Mouse (Mus musculus): ENCODE results near the gene Tmem54. TPM values are rescaled to one million over a fixed set of nuclear protein-coding genes. Genes with fewer than 3 reads are reported as not detected.

Tmem54 gene
- total and polyA plus RNA-seq, 3 experiments: not detected

DNA sequence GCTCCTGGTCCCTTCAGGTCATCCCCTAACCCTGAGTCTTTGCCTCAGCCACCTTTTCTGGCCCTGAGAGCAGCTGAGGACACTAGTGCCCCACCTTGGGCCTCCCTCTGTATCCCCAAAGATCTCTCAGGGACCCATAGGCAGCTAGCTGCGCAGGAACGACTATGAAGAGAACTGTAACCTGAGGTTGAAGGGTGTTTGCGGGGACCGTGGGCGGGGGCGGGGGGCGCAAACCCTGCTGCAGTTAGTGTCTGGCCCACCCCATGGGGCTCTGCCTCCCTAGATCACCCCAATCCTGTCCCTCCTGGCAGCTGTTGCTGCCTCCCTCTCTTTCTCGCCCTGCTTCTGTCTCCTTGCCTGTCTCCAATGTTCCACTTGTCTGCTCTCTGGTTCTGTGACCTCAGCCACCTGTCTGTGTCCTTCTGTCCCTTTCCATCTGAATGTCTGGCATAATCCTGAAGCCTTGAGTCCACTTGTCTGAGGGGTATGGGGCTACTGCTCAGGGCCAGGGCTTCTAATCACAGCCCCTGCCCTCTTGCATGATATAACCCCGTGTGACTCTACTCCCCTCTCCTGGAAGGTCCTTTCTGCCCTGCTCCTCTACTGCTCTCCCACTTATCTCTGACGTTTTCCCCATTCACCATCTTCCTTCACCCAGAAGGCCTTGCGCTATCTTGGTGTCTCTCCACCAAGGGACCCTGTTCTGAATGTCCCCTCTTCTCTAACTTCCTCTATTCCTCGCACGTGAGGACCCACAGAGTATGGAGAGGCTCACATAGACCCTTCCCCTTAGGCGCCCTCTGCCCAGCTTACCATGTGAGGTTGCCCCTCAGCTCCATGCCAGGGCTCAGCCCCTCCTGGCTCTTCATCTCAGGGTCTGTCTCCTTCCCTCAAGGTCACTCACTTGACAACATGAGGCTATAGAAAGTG, 32.3 kb downstream of the Tmem54 start:
- Histone ChIP-seq H3K27me3 (ENCODE audit: insufficient read depth, low read length) (peaks cover 34% of the 10 kb centered on the region), H3K4me3 (ENCODE audit: low read depth, low read length) (peak overlapping the region; percentile 76), H3K9me3 (replicated peaks) (no peaks in the 10 kb centered on the region), H3K36me3 (replicated peaks) (peaks cover 21% of the 10 kb centered on the region), H3K4me1 (ENCODE audit: insufficient read depth, low read depth, low read length) (peaks cover 82% of the 10 kb centered on the region)
- ATAC-seq (ENCODE audit: extremely low read depth, insufficient number of reproducible peaks, low FRiP score, poor library complexity, severe bottlenecking): no peak
- DNase-seq (ENCODE audit: low spot score): no peak
- TF ChIP-seq GATA1 (IDR thresholded peaks at IDR 0.05; ENCODE audit: borderline replicate concordance, low read length) (no peak), POLR2AphosphoS5 (IDR thresholded peaks at IDR 0.05; ENCODE audit: insufficient replicate concordance, low read depth, low read length) (no peak), GATA2 (IDR thresholded peaks at IDR 0.05; ENCODE audit: borderline replicate concordance, low read depth, low read length) (no peak), CTCF (IDR thresholded peaks at IDR 0.05; ENCODE audit: low read depth, low read length) (no peak), TAL1 (conservative IDR thresholded peaks at IDR 0.05; ENCODE audit: low read depth, low read length) (no peak)

DNA sequence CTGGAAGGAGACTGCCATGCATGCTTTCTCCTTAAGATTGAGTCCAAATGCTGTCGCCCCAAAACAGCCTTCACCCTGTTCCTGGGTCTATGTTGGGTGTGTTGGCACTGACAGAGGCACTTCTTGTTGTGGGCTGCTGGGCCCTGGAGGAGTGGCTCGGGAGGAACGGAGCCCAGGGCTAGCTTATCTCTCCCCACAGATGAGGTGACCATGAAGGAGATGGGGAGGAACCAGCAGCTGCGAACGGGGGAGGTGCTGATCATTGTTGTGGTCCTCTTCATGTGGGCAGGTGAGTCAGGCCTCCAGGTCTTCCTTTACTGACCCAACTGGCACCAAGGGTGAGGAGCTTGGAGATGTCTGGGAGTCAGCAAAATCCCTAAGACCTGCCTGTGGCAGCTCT, 34.3 kb downstream of the Tmem54 start:
- no peak for TF ChIP-seq POLR2AphosphoS5 (IDR thresholded peaks at IDR 0.05; ENCODE audit: insufficient replicate concordance, low read depth, low read length)
- TF ChIP-seq TAL1 (conservative IDR thresholded peaks at IDR 0.05; ENCODE audit: low read depth, low read length): peak; percentile 85
- peak overlapping the region; percentile 54; the same call in 1 of the 2 replicates for H3K4me3 ChIP-seq (ENCODE audit: low read depth, low read length)
- DNase-seq (ENCODE audit: low spot score) (peak; percentile 67), ATAC-seq (ENCODE audit: extremely low read depth, insufficient number of reproducible peaks, low FRiP score, poor library complexity, severe bottlenecking) (peak; percentile 69)
- no peaks in the 10 kb centered on the region for H3K9me3 ChIP-seq (replicated peaks)
- peaks cover 39% of the 10 kb centered on the region for H3K36me3 ChIP-seq (replicated peaks)
- peaks cover 23% of the 10 kb centered on the region for H3K27me3 ChIP-seq (ENCODE audit: insufficient read depth, low read length)
- H3K4me1 ChIP-seq (ENCODE audit: insufficient read depth, low read depth, low read length): peaks cover 97% of the 10 kb centered on the region

DNA sequence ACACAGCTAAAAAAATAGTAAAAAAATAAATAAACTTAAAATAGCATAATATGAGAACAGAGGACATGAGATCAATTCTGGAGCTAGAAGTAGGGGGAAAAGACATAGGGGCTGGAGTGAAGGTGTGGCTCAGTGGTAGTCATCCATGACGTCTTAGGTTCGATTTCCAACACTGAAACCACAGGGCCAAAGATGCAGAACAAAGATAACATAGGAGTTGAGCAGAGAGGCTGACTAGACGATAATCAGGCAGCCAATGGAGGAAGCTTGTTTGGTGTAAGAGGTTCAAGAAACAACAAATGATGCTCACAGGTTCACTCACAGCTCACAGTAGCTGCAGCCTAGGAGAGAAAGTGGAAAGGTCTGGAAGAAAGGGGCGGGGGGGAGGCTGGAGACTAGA, 35.5 kb downstream of the Tmem54 start:
- TF ChIP-seq CTCF (IDR thresholded peaks at IDR 0.05; ENCODE audit: low read depth, low read length): no peak
- peak; percentile 85 for TF ChIP-seq TAL1 (conservative IDR thresholded peaks at IDR 0.05; ENCODE audit: low read depth, low read length)
- peak; percentile 56; the same call in 1 of the 2 replicates for TF ChIP-seq GATA2 (IDR thresholded peaks at IDR 0.05; ENCODE audit: borderline replicate concordance, low read depth, low read length)
- no peak for TF ChIP-seq POLR2AphosphoS5 (IDR thresholded peaks at IDR 0.05; ENCODE audit: insufficient replicate concordance, low read depth, low read length)
- TF ChIP-seq GATA1 (IDR thresholded peaks at IDR 0.05; ENCODE audit: borderline replicate concordance, low read length): no peak
- Histone ChIP-seq H3K27me3 (ENCODE audit: insufficient read depth, low read length) (peaks cover 16% of the 10 kb centered on the region), H3K4me1 (ENCODE audit: insufficient read depth, low read depth, low read length) (peaks cover 90% of the 10 kb centered on the region), H3K9me3 (replicated peaks) (no peaks in the 10 kb centered on the region), H3K4me3 (ENCODE audit: low read depth, low read length) (no peak overlapping the region; the same call in 1 of the 2 replicates), H3K36me3 (replicated peaks) (peaks cover 48% of the 10 kb centered on the region)
- ATAC-seq (ENCODE audit: extremely low read depth, insufficient number of reproducible peaks, low FRiP score, poor library complexity, severe bottlenecking): peak; percentile 54
- DNase-seq (ENCODE audit: low spot score): peak; percentile 54

DNA sequence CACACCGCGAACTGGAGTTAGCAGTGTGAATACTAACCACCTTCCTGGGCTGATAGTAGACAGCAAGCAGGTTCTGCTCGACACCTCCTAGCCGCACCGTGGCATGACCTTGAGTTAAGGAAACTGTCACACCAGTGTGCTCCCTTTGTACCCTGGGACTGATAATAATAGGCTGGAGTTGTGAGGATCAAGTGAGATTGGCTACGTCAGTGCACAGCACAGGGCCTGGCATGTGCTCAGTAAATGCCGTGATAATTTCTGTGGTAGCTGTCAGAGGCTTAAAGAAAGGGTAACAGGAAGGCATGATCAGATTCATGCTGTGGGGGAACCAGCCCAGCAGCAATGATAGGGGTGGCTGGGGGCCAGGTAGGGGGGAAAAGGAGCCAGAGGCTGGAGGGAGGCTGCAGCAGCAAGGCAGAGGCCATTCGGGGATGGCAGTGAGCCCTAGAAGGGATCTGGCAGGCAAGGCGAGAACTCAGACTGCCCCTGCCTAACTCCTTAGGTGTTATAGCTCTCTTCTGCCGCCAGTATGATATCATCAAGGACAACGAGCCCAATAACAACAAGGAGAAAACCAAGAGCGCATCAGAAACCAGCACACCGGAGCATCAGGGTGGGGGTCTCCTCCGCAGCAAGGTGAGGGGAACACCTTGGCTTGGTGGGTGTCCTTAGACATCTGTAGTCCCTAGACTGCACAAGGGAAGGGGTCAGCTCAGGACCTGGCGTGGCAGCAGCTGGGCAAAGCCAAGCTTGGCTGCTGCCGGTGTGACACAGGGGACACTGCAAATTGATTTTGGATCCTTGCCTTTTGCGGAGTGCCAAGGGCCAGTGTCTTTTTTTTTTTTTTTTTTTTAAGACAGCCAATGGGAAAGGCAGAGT, 36.5 kb downstream of the Tmem54 start:
- H3K27me3 ChIP-seq (ENCODE audit: insufficient read depth, low read length): peaks cover 7% of the 10 kb centered on the region
- DNase-seq (ENCODE audit: low spot score) (no peak), ATAC-seq (ENCODE audit: extremely low read depth, insufficient number of reproducible peaks, low FRiP score, poor library complexity, severe bottlenecking) (no peak)
- H3K9me3 ChIP-seq (replicated peaks): no peaks in the 10 kb centered on the region
- peak overlapping the region; percentile 46; the same call in 1 of the 2 replicates for H3K4me3 ChIP-seq (ENCODE audit: low read depth, low read length)
- H3K4me1 ChIP-seq (ENCODE audit: insufficient read depth, low read depth, low read length): peaks cover 87% of the 10 kb centered on the region
- peaks cover 53% of the 10 kb centered on the region for H3K36me3 ChIP-seq (replicated peaks)
- TF ChIP-seq GATA1 (IDR thresholded peaks at IDR 0.05; ENCODE audit: borderline replicate concordance, low read length): no peak
- no peak for TF ChIP-seq TAL1 (conservative IDR thresholded peaks at IDR 0.05; ENCODE audit: low read depth, low read length)
- TF ChIP-seq CTCF (IDR thresholded peaks at IDR 0.05; ENCODE audit: low read depth, low read length): no peak
- no peak for TF ChIP-seq POLR2AphosphoS5 (IDR thresholded peaks at IDR 0.05; ENCODE audit: insufficient replicate concordance, low read depth, low read length)
- TF ChIP-seq GATA2 (IDR thresholded peaks at IDR 0.05; ENCODE audit: borderline replicate concordance, low read depth, low read length): no peak

- ATAC-seq (ENCODE audit: extremely low read depth, insufficient number of reproducible peaks, low FRiP score, poor library complexity, severe bottlenecking): peak; percentile 42
- peaks cover under 1% of the 10 kb centered on the region; the same call in 1 of the 2 replicates for H3K27me3 ChIP-seq (ENCODE audit: insufficient read depth, low read length)
- no peak for DNase-seq (ENCODE audit: low spot score)
- peaks cover 57% of the 10 kb centered on the region for H3K36me3 ChIP-seq (replicated peaks)
- H3K4me3 ChIP-seq (ENCODE audit: low read depth, low read length): no peak overlapping the region; the same call in 1 of the 2 replicates
- peaks cover 81% of the 10 kb centered on the region for H3K4me1 ChIP-seq (ENCODE audit: insufficient read depth, low read depth, low read length)
- no peaks in the 10 kb centered on the region for H3K9me3 ChIP-seq (replicated peaks)
- TF ChIP-seq CTCF (IDR thresholded peaks at IDR 0.05; ENCODE audit: low read depth, low read length): no peak
- TF ChIP-seq GATA1 (IDR thresholded peaks at IDR 0.05; ENCODE audit: borderline replicate concordance, low read length): no peak
- TF ChIP-seq POLR2AphosphoS5 (IDR thresholded peaks at IDR 0.05; ENCODE audit: insufficient replicate concordance, low read depth, low read length): no peak
- no peak for TF ChIP-seq TAL1 (conservative IDR thresholded peaks at IDR 0.05; ENCODE audit: low read depth, low read length)
- TF ChIP-seq GATA2 (IDR thresholded peaks at IDR 0.05; ENCODE audit: borderline replicate concordance, low read depth, low read length): no peak
Observed at GRCm38 (mm10) chr4:129142439-129143045, 37.2 kb downstream of the Tmem54 start.

Data from G1E (cell line).